Mouse (Mus musculus) adrenal gland, postnatal 36 days (tissue): ENCODE results near the gene Bcor. TPM values are rescaled to one million over a fixed set of nuclear protein-coding genes. Genes with fewer than 3 reads are reported as not detected.

ENCODE experiments used
- DNase-seq, 2 experiments: peaks; one replicate each; pipeline ENCODE4 v3.0.0; 2021; ENCODE audit warnings: mixed read lengths in 1 of 2
- long read RNA-seq, 2 experiments: library from polyadenylated mRNA; stranded (forward); transcript quantifications; one replicate each; pipeline ENCODE4 v2.0.0; 2021; ENCODE audit warnings: borderline sequencing depth in 2 of 2
- total RNA-seq, 2 experiments: library from RNA; stranded (reverse); gene quantifications; 2 replicates each; pipeline ENCODE4 v1.2.3; 2021

The Bcor gene
- 10 to 100 TPM; 14.5 to 16.0 TPM for total RNA-seq
- long read RNA-seq, experiment 1, partial matches to known transcripts: 3 of 5 reads
- long read RNA-seq, experiment 1, other reads (novel, unspliced or antisense): 2 of 5 reads
- long read RNA-seq, experiment 2, partial matches to known transcripts: 2 of 4 reads
- long read RNA-seq, experiment 2, other reads (novel, unspliced or antisense): 2 of 4 reads

DNA sequence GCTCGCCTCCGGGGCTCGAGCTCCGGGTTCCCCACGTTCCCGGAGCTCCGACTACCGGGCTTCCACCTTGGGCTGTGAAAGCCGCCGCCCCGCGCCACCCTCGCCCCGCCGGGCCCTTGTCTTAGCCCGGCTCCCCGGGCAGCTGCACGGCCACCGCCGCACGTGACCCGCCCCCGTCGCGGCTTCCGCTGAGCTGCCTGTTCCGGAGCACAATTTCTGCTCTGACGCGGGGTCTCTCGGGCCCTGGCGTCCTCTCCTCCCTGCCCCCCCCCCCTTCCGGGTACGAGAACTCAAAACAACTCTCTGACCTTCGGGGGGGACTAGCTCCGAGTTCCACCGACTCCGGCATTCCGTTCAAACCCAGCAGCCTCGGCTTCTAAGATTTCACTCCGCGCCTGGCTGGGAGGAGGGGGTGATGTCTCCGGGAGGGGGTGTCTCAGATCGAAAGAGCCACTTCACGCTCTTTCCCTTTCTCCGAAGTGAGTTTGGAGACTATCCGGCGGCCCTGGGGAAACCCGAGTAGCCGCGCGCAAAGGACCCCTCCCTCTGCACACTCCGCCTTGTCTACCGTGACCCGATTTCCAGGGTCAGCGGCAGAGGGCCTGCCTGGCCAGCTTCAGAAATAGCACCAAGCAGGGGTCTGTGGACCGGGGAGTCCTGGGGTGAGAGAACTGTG, at the start of gene Bcor:
TSS of gene Bcor (minus strand) at position 375 of the 676 bp plus-strand sequence.
- peak; percentile 72 to 84 for DNase-seq

DNA sequence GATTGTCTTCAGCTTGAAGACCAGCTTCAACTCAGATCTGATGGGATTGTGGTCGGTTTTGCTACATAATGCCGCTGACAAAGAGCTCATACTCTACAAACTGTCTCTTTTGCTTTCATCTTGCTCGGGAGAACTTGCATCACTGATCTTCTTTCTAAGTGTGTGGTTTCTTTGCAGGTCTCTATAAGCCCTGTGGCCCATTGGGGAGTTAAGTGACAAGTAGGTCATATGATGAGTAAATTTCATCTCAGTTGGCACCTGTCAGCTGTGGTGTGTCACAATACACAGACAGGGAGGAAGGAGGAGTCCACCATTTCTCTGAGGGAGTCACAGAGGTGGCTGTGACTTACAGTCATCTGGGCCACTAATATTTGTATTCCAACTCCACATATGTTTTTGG, 42.8 kb upstream of the Bcor start:
- DNase-seq: no peak

DNA sequence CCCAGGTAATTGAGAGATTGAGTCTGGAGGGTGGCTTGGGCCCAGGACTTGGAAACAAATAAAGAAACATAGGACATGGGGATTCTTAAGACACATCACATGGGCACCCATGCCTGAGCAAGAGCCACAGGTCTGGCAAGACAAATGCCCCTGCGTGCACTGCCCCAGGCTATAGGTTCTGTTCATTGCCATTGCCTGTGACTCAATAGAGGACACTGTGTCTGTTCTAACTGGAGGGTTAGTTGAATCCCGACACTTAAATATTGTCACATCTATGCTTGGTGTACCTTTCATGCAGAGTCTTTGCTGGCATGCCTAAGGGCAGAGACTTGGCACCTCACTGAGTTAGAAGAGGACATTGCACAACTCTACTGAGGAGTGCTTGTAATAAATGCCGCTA, 41.0 kb upstream of the Bcor start:
- no peak for DNase-seq

DNA sequence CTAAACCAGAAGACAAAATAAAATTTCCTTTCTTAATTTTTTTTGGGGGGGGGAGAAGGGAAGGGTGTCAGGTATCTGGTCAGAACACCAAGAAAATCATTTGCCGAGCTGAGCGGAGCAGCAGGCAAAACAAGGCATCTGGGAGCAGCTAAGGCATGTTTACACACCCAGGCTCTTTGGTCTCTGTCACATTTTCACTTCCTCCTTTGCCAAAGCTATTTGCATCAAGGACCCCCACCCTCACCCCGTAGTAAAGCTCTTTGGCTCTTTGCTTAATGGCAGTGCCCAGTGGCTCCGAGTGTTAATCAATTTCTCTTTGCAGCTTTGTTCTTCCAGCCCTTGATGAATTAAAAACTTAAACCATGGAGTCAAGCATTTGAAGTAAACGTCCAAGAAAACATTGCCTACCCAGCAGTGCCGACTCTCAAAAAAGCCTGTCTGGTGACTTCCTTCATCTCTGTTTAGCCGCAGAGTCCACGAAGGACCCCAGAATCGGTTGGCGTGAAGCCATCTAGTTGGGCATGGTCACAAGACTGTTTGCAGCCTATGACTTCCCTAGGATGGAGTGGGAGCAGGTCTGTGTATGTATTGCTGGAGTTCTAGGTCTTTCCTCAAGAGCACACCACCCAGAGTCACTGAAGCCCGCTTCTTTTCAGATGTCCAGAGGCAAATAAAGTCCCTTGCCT, 35.2 kb upstream of the Bcor start:
- no peak for DNase-seq

DNA sequence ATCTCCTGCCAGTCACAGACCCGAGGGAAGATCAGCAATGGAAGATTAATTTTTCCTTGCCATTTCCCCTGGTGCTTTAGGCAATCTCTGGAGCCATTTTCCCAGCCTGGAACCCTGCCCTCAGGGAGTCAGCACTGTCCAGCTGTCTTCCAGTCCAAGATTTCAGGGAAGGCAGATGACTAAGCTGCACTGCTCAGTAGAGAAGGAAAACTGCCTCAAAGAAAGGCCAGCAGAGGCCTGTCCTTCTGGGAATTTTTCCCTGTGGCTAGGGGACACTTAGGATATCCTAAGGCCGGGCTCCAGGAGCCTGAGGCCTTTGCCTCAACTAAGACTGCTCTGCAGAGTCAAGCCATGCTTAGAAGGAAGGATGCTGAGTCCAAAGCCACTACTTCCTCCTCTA, 32.2 kb upstream of the Bcor start:
- no peak for DNase-seq

DNA sequence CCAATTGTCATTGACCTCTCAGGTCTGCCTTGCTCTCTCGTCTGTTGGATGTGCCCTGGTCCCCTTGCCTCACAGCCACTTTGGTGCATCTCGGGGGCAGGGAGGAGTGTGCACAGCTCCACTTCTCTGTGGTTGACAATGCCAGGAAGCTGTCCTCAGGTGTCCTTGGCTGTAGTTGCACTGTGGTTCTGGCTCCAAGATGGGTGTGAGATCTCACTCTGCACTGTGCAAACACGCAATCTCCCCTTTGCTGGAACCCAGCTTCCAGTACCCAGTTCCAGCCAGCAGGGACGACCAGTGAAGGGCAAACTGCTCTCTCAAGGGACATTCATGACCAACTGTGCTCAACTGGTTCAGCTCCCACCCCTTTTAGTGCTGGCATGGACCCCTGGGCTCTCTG, 29.4 kb upstream of the Bcor start:
- DNase-seq: no peak

DNA sequence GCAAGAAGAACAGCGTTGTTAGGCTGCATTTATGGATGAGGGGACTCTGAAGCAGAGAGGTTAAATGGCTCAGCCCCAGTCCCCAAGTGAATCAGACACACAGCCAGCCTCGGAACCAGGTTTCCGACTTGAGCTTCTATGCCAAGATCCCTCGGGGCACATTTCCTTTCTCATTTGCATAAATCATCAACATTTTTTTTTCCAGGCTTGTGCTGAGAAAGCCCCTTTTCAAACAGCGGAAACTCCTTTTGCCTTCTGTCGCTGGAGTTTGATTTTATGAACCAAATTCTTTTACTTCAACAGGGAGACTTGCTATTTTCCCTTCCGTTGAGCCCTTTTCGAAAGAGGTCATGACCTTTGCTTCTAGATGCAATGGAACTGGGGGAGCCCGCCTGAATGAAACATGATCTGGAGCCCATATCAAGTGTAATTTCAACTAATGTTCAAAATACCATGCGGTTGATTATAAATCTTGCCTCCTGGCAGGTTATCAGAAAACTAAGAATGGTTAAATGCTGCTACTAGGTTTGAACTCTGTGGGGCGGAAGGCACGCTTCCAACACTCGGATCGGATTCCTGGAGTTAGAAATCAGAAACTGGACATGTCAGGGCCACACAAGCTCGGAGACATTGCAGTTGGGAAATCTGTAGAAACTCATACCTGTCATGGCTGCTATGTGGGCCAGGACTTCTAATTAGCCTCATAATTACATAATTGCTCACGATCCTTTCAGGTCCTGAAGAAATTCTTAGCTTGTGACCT, 15.2 kb upstream of the Bcor start:
- DNase-seq: no peak

DNA sequence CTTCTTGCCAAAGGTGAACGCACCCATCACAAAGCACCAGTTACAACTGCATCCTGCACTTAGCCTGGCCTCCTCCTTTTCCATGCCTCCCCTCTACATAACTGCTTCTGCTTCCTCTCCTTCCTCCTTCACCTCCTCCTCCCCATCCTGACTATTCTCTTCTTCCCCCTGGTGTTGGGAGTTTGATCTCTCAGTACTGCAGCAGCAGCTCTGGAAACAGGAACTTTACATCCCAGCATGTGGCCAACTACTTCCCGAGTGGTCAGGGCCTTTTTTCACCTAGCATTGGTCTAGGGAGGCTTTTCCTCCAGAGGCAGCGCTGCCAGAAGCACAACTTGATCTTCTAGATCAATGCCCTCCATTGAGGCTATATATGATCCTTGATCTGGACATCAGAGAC, 10.0 kb upstream of the Bcor start:
- DNase-seq: no peak

DNA sequence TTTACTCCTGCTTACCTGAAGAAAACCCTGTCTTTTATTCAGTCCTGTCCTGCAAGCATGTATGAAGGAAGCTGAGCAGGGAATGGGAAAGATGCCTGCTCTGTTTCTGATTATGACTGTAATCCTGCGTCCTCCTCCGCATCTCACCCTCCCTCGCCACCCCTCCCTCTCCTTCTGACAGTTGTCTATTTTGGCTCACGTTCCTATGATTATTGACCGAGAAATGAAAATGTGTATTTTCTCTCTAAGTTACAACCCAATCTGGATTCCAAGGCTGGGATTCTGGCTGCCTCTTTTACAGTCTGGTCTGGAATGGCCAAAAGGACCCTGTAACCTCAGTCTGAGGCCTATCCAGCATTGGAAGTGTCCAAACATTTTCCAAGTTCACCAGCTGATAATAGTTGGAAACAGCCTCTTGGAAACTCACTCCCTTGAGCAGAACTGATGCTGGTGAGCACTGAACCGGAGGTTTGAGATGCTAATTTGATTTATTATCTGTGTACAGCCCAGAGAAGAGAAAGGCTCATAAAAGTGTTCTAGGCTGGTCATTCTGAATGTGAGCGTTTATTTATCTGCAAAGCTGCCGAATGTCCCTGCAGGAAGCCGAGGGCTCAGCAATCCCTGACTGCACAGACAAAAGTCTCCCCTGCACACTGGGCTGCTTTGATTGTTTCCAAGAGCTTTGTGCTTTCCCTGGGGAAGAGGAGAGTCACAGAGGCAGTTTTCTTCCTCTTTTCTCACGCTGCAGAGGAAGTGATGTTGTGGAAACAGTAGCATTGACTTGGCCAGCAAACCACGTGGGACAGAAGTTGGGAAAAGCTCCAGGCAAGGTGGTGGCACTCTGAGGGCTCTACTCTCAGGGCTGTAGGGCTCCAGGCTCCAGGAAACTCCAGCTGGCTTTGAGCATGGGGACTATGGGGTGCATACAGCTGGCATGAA, 4.7 kb upstream of the Bcor start:
- DNase-seq: no peak

DNA sequence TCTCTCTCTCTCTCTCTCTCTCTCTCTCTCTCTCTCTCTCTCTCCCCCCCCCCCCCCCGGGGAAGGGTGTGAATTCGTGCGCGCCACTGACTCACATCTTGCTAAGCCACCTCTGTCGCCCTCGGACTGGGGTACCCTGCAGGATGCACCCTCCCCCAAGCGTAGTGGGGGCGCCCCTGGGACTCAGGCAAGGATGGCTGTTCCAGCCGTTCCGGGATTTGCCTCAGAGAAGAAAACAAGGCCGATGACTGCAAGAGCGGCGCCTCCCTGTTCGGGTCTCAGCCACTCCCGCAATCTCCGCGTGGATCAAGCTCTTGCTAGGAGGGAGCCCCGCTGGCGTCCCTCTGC, 647 bp downstream of the Bcor start:
- peak in 1 of 2 experiments; percentile 45 for DNase-seq

DNA sequence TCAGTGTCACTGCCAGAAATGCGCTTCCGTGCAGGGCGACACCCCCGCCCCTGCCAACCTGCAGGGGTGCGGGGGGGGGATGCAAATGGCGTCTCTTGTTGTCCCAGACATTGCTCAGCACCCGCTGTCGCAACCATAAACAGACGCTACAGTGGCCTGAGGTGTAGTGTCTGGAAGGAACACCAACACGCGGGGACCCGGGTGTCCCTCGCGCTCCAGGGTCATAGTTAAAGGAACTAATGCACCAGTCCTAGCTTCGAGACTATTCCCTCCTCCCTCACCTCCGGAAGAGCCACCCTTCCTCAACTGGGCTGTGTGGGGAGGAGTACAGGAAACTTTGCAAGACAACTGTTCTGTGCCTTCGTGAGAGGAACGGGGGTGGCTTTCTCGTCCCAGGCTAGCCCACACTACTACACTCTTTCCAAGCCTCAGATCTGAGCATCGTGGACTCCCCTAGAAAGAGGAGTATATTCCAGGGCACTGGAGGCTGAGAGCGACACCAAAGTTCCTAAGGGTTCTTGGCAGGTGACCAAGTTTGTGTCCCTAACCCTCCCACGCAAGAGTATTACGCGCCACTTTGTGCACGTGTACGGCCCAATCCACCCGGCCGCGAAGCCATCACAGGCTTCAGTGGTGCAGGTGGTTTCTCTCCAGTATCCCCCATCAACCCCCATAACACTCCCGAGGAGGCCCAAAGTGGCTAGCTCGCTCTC, 1.2 kb downstream of the Bcor start:
- peak in 1 of 2 experiments; percentile 52 for DNase-seq

DNA sequence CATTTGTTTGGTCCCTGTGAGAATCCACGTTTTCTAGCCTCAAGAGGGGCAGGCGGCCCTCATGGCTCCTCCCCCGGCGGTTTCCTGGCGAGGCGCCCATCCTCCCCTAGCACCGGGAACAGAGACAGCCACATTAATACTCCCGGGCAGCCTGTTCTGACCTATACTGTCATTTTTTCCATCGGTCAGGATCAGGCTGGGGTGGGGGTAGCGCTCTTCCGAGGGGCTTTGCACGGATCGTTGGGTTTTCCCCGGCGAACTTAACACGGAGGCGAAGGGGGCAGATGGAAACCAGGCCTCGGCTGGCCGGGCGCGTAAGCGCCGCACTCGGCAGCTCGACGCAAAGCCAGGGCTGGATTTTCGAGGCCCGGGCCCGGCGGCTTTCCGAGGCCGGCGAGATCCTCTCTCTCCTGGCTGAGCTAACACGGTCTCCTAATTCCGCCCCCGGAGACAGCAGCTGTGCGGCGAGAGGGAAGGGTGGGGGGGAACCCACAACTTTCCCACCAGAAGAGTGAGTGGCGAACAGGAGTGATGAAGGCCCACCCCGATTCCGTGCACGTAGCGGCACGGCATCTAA, 1.8 kb downstream of the Bcor start:
- DNase-seq: peak; percentile 68 to 80

DNA sequence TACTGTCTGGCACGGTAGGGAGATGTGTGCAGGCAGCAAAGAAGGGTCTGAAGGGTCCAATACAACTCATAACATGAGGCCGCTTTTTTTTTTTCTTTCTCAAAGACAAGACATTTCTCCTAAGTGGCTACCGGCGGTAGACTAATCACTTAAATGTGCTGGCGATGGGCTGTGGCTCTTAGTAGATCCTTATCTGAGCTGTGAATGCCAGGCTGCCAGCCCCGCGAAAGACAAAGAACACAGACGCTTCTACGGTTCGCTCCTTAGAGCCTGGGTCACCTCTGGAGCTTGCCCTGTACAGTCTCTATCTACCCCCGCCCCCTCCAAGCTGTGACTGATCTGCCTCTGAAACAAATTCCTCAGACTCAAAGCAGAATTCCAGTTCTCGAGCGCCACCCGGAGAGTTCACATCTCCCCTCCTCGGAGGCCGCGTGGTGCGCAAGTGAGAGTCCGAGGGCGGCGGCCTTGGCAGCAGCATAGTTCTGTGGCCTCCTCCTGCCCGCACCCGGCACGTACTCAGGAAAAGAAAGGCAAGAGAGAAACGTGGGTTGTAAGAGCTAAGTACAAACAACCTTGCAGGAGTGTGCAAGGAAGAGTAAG, 2.7 kb downstream of the Bcor start:
- DNase-seq: peak; percentile 77 to 79

DNA sequence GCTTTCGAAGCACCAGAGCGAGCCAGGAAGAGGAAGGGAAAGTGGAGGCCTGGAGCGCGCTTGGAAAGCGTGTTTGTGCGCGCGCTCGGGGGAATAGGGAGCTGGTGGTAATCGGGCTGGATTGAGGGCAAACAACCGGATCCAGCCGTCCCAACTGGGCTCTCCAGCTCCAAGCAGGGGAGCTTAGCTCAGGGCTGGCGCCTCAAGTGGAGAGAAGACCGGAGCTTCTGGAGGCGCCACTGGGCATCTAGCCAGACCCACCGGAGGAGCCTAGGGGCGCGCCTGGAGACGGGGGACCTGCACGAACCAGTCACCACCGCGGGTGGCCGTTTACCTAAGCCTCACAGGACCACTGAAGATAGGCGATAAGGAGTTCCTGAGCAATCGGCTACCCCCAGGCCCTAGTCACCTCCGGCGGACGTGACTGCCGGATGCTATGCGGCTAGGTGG, 4.3 kb downstream of the Bcor start:
- DNase-seq: peak in 1 of 2 experiments; percentile 54

DNA sequence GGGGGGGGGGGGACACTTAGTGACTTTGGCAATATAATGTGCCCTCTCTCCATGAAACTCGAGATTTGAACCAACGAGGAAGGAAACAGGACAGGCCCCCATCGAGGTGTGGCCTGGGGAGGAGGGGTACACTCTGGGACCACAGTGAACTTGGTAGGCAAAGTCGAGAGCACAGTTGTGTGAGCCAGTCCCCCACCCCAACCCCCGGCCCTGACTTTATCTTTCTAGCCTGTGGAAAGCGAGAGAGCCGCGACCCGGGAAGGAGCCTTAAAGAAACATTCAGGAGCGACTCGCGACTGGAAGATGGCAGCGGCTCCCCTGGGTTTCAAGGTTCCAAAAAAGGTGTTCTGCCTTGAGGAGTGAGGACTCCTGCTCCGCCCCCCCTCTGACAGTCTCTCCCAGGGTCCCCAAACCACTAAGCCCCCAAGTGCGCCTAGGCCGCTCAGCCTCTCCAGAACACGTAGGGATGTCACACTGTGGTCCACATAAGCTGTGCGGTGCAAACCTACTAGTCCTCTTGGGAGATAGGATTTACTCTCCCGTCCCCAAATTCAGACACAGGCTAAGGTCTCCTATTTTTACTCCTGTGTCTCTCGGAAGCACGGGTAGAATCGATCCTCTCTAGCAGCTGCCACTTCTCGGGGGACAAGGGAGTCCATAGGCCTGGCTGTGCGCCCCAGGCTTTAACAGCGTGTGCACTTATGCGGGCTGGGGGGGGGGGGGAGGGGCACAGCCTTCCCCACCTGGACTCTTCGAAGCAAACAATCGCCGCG, 4.9 kb downstream of the Bcor start:
- no peak for DNase-seq

DNA sequence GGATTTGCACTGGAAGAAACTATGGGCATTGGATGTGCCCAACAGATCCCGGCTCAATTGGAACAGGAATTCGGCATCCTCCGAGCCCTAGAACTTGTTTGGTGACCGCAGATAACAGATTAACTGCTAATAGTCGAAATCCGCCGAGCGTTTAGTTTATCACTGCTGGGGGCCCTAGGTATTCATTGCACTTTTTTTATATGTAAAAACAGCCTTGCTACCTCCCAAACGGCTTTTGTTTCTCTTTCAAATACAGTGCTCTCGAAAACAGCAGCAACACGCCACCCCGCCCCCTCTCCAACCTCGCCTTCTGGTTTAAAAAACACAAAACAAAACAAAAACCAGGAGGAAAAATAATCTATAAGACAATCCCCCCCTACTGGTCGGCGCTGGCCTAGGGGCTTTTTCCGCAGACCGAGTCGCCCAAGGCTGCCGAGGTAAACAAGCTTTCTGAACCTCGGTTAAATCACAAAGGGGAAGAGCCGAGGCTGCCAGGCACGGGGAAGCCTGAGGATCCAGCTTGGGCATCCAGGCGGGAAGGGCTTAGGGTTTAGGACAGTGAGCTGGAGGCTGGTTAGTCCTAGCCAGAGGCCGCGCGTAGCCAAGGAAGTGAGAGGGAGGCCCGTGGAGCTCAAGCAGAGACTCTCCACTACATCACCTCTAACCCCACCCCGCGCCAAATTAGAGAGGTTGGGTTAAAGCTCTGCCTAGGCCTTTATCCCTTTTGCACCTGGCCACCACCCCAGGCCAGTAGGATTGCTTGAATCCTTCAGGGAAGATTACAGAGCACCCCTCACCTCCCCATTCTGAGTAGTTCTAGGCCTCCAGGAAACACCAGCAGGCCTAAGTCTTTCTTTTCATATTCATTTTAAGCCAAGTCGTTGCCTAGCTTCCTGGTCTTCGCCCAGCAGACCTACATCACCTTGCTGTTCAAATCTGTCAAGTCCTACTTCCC, 6.7 kb downstream of the Bcor start:
- no peak for DNase-seq

DNA sequence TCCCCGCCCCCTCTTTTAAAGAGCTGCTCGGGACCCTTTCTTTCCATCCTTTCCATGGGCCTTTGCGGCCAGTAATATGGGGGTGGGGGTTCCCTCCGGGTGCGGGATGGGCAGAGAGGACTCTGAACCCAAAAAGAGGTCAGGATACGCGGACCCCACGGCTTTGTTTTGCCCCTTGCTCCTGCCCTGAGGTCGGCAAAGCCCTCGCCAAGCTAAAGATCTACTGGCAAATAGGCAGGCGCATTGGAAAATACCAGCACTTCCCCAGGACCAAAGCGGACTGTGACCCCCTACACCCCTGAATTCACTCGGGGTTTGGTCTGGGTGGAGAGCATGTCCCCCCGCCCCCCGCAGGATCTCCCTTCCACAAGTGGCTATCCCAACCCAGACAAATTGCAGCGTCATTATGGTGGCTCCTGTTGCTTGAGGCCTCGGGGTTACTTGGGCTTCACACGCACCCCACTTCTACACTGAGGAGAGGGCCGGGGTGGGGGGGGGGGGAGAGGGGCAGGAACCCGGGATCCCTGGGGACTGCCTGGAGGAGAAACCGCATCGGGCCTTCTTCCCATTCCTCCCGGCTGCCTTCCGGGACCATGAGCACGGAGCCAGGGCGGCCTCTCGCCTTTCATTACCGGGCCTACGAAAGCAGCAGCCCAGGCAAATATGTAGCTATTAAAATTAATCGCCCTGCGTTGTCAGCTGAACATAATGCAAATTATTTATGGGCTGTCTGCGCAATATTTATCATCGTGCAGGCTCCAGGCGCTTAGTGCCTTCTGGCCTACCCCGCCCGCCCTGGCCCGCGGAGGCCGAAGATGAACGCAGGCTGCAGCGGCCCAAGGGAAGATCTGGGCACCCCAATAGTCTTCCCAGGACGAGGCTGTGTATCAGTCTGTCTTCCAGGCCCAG, 7.9 kb downstream of the Bcor start:
- DNase-seq: no peak
